Mouse (Mus musculus) CH12.LX (cell line): ENCODE results near the gene Ccdc92. TPM values are rescaled to one million over a fixed set of nuclear protein-coding genes. Genes with fewer than 3 reads are reported as not detected.

Experiments
- DNase-seq: peaks from one replicate; pipeline ENCODE4 v3.0.0-alpha.2; 2013; ENCODE audit errors: extremely low read depth
- H3K27ac ChIP-seq: 2 replicates; pipeline ENCODE4 v1.5.1; 2012; ENCODE audit warnings: low read depth, mild to moderate bottlenecking, control low read depth, moderate library complexity; ENCODE audit not compliant: insufficient read depth
- H3K27me3 ChIP-seq: replicated peaks from 2 replicates; pipeline ENCODE3; 2012; ENCODE audit warnings: inconsistent platforms
- H3K36me3 ChIP-seq, 2 experiments: replicated peaks in 1 of 2; 2 replicates each; pipeline versions ENCODE3 to v1.6.1; 2012; ENCODE audit warnings: inconsistent platforms in 1 of 2, low read length in 1 of 2, mild to moderate bottlenecking in 1 of 2, mixed read lengths in 1 of 2, moderate library complexity in 1 of 2; ENCODE audit not compliant: control insufficient read depth in 1 of 2, insufficient read depth in 1 of 2
- H3K4me1 ChIP-seq, 2 experiments: 2 replicates each; pipeline ENCODE4 v1.6.1; 2012; ENCODE audit warnings: inconsistent platforms in 1 of 2, moderate library complexity in 1 of 2; ENCODE audit not compliant: insufficient read depth in 2 of 2, control insufficient read depth in 1 of 2
- H3K4me2 ChIP-seq: 2 replicates; pipeline ENCODE4 v1.6.1; 2012; ENCODE audit warnings: low read depth, mild to moderate bottlenecking, control low read depth; ENCODE audit not compliant: poor library complexity, insufficient read depth, severe bottlenecking
- H3K4me3 ChIP-seq, 3 experiments: fragments of 150-350 bp in 1 of 3; sonication (generic) in 1 of 3; replicated peaks in 1 of 3; 2 replicates each; pipeline versions ENCODE3 to v1.5.1; 2011 to 2012; ENCODE audit warnings: low read depth in 2 of 3, low read length in 2 of 3, mild to moderate bottlenecking in 2 of 3, moderate library complexity in 2 of 3, control low read depth in 1 of 3, improper control_type of control experiment in 1 of 3, inconsistent platforms in 1 of 3, mixed read lengths in 1 of 3; ENCODE audit not compliant: poor library complexity in 1 of 3
- H3K79me2 ChIP-seq: replicated peaks from 2 replicates; pipeline ENCODE4 v1.6.1; 2012; ENCODE audit warnings: mild to moderate bottlenecking, moderate library complexity; ENCODE audit not compliant: control insufficient read depth, poor library complexity, insufficient read depth, severe bottlenecking; ENCODE audit errors: extremely low read depth
- H3K9ac ChIP-seq: 2 replicates; pipeline ENCODE4 v1.6.1; 2012; ENCODE audit warnings: low read depth, mild to moderate bottlenecking, control low read depth, moderate library complexity; ENCODE audit not compliant: insufficient read depth
- H3K9me3 ChIP-seq: replicated peaks from 2 replicates; pipeline ENCODE3; 2012; ENCODE audit warnings: low read length, inconsistent platforms, mixed read lengths
- BHLHE40 ChIP-seq: IDR thresholded peaks from 2 replicates; pipeline ENCODE4 v1.6.1; 2011; ENCODE audit warnings: mild to moderate bottlenecking, low read depth, low read length, improper control_type of control experiment
- CHD1 ChIP-seq: IDR thresholded peaks from 2 replicates; pipeline ENCODE4 v1.6.1; 2012; ENCODE audit warnings: low read depth, low read length, improper control_type of control experiment, inconsistent platforms
- CHD2 ChIP-seq: IDR thresholded peaks from 2 replicates; pipeline ENCODE4 v1.6.1; 2011; ENCODE audit warnings: low read length, improper control_type of control experiment
- ETS1 ChIP-seq: conservative IDR thresholded peaks from 2 replicates; pipeline ENCODE4 v1.6.1; 2012; ENCODE audit warnings: low read depth, mild to moderate bottlenecking, inconsistent platforms, low read length, improper control_type of control experiment, moderate library complexity
- JUND ChIP-seq: conservative IDR thresholded peaks from 2 replicates; pipeline ENCODE4 v1.6.1; 2011; ENCODE audit warnings: low read depth, low read length, improper control_type of control experiment
- MAX ChIP-seq: IDR thresholded peaks from 2 replicates; pipeline ENCODE4 v1.6.1; 2011; ENCODE audit warnings: low read length, improper control_type of control experiment
- NRF1 ChIP-seq: IDR thresholded peaks from 2 replicates; pipeline ENCODE4 v1.6.1; 2014; ENCODE audit warnings: low read depth, mild to moderate bottlenecking, inconsistent platforms, low read length, improper control_type of control experiment, moderate library complexity
- RAD21 ChIP-seq: IDR thresholded peaks from 2 replicates; pipeline ENCODE4 v1.6.1; 2011; ENCODE audit warnings: low read depth, mild to moderate bottlenecking, low read length, improper control_type of control experiment, moderate library complexity
- TCF12 ChIP-seq: IDR thresholded peaks from 2 replicates; pipeline ENCODE4 v1.6.1; 2014; ENCODE audit warnings: low read depth, mild to moderate bottlenecking, inconsistent platforms, low read length, improper control_type of control experiment
- ZC3H11A ChIP-seq: IDR thresholded peaks from 2 replicates; pipeline ENCODE4 v1.6.1; 2012; ENCODE audit warnings: low read depth, mild to moderate bottlenecking, inconsistent platforms, low read length, improper control_type of control experiment
- ZMIZ1 ChIP-seq: IDR thresholded peaks from 2 replicates; pipeline ENCODE4 v1.6.1; 2012; ENCODE audit warnings: low read depth, mild to moderate bottlenecking, inconsistent platforms, low read length, improper control_type of control experiment
- dilution Hi-C: fragments of 300-500 bp; cut with MboI; formaldehyde crosslinking; loops from 2 replicates; pipeline ENCODE4 v1.14.3; 2020; ENCODE audit warnings: low sequenced_read_pairs; ENCODE audit not compliant: extremely low pct_unique_long_range_greater_than_20kb, extremely low pct_ligation_motif_present
- in situ Hi-C: fragments of 300-500 bp; cut with MboI; formaldehyde crosslinking; loops from 3 replicates; pipeline ENCODE4 v1.14.3; 2019; ENCODE audit warnings: low sequenced_read_pairs, low pct_ligation_motif_present, low pct_unique_long_range_greater_than_20kb, mixed read lengths
- polyA plus RNA-seq: library from polyadenylated mRNA; unstranded; fragments of >175 nt; gene quantifications from 2 replicates; pipeline ENCODE4 v1.2.1, GENCODE M21; 2012; ENCODE audit warnings: low read depth; ENCODE audit not compliant: insufficient read length
- total RNA-seq, 2 experiments: library from RNA; depleted of rRNA; stranded (reverse); fragments of 300-350 nt in 1 of 2; fragments of >200 nt in 1 of 2; gene quantifications; 2 replicates each; pipeline ENCODE4 v1.2.3; 2012 to 2014

Gene Ccdc92
- total and polyA plus RNA-seq, 3 experiments = 0.75 to 1.4 (median 0.76) TPM

GRCm38 (mm10) chr5:124879801-124880200, 17.6 kb upstream of the Ccdc92 start:
- in situ Hi-C loops (no loop called here), dilution Hi-C loops (no loop called here)
- H3K27me3 ChIP-seq = no peaks in the 10 kb centered on the region
- no peak overlapping the region for H3K27ac ChIP-seq
- no peaks in the 10 kb centered on the region for H3K79me2 ChIP-seq
- no peak overlapping the region for H3K4me3 ChIP-seq
- H3K36me3 ChIP-seq = peaks cover 9 to 84% of the 10 kb centered on the region in 2 experiments
- H3K9me3 ChIP-seq = no peaks in the 10 kb centered on the region
- H3K4me2 ChIP-seq = no peak overlapping the region
- 0 out of 4 replicates have a peak, but pooled peaks cover 0 to 3% of the 10 kb centered on the region in 2 experiments for H3K4me1 ChIP-seq
- TF ChIP-seq RAD21 (no peak), ZC3H11A (no peak), CHD1 (no peak)
- no peak for DNase-seq
- H3K9ac ChIP-seq = no peak overlapping the region

GRCm38 (mm10) chr5:124879251-124879650, 17.0 kb upstream of the Ccdc92 start:
- TF ChIP-seq CHD2 = no peak
- no peak for TF ChIP-seq ZMIZ1
- TF ChIP-seq BHLHE40 = no peak
- TF ChIP-seq MAX = no peak
- no peak for TF ChIP-seq JUND
- TF ChIP-seq TCF12 = no peak
- H3K27ac ChIP-seq = no peak overlapping the region
- H3K9ac ChIP-seq = no peak overlapping the region
- in situ Hi-C loops = no loop called here
- H3K4me1 ChIP-seq = 0 out of 4 replicates have a peak, but pooled peaks cover 0 to 3% of the 10 kb centered on the region in 2 experiments
- H3K36me3 ChIP-seq = peaks cover 8 to 82% of the 10 kb centered on the region in 2 experiments
- dilution Hi-C loops = no loop called here
- H3K9me3 ChIP-seq = no peaks in the 10 kb centered on the region
- H3K4me2 ChIP-seq = no peak overlapping the region
- H3K4me3 ChIP-seq = no peak overlapping the region
- no peaks in the 10 kb centered on the region for H3K79me2 ChIP-seq
- DNase-seq = no peak
- no peaks in the 10 kb centered on the region for H3K27me3 ChIP-seq

GRCm38 (mm10) chr5:124873890-124874601, 11.8 kb upstream of the Ccdc92 start:
- Histone ChIP-seq H3K27ac (no peak overlapping the region), H3K4me3 (no peak overlapping the region), H3K9me3 (no peaks in the 10 kb centered on the region), H3K9ac (no peak overlapping the region), H3K36me3 (peaks cover 10 to 85% of the 10 kb centered on the region in 2 experiments), H3K4me2 (no peak overlapping the region), H3K27me3 (no peaks in the 10 kb centered on the region), H3K4me1 (no peaks in the 10 kb centered on the region), H3K79me2 (no peaks in the 10 kb centered on the region)
- dilution Hi-C loops = no loop called here
- DNase-seq = no peak
- TF ChIP-seq ETS1 = no peak
- no peak for TF ChIP-seq NRF1
- in situ Hi-C loops = loop anchor here (25.0 kb wide), 1 partner anchor 437 kb away; the partner anchor contains the start of genes Kmt5a and Sbno1
